Mouse (Mus musculus) ovary, postnatal 10 days (tissue): ENCODE results near the gene Slc6a17.

Source experiments
- DNase-seq: peaks from one replicate; pipeline ENCODE4 v3.0.0; 2022; ENCODE audit warnings: low spot score

Gene Slc6a17

DNA sequence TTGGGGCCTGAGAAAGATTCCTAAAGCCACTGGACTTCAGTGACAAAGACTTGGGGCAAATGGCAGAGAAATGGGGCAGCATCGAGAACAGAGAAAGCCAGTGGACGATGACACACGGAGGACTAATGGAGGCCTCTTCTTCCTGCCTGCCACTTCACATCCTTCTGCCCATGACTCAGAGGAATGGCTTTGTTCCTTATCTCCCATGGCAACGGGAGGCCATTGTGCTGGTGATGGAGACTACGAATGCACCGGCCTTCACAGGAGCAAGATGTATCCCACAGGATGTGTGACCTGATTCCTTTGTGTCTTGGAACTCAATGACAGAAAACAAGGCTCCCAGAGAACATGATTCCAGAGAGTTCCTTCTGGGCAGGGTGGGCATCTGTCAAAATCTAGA, 6.7 kb upstream of the Slc6a17 start:
- no peak for DNase-seq

DNA sequence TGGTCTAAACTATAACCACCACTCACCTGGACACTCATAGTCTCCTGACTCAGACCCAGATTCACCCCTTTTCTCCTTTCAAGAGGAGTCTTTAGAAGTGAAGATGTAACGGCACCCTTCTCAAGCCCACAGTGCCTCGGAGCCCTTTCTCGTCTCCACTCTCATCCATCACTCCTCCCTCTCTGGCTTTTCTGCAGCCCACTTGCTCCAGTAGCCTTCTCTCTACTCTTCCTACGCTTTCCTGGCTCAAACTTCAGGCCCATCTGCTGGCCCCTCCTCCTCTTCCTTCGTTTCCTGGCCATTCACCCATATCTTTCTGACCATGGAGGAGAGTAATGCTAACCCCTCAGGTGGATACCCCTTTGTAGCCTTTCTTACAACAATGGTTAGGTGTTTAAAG, 3.1 kb upstream of the Slc6a17 start:
- DNase-seq: no peak

DNA sequence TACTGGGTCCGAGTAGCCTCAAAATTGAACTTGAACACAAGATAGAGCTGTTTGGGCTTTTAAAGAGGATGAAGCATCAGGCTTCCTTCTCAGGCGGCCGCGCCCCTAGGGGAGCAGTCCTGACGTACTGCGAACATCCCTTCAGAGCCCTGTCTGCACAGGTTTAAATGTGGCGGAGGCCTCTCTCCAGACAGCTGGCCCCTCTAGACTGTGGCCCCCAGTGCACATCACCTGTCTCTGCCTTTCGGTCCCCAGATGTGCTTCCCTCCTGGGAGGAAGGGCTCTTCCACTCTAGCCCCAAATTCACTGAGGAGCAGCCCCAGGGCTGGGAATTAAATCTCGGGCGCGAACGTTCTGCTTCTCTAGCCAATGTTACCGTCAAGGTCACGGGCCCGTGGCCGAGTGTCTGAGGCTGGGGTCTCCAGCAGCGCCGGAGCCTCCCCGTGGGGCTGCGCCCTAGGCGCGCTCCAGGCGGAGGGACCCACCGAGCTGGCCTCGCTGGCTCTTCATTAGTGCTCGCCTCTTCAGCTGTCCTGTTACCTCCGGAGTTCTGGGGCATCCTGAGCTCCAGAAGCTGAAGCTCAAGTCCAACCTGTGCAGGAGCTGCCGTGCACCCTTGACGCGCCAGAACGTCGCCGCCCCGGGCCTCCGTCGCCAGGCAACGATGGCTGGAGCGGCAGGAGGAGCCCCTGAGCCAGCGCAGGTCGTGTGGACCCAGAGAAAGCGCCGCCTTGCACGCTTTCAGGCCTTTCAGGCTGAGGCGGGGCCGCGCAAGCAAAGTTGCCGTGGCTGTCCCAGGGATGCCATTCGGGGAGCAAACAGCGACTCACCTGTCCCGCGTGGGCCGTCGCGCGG, 815 bp downstream of the Slc6a17 start:
- DNase-seq: no peak

DNA sequence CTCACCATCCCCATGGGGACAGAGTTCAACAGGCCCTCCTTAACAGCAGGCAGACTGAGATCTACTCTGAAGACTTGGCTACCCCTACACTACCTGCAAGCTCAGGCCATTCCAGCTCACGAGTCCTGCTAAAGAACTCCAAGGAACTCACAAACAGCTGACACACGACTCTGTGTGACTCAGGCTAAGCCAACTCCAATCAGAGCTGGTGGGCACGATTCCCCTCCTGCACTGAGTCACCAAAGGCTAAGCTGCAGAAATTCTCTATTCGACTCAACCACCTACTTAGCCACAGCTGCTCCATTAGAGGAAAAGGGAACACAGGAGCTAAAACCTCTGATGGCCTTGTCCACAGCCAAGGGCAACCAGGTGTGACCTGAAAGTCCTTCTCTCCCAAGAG, 1.8 kb downstream of the Slc6a17 start:
- DNase-seq: no peak

DNA sequence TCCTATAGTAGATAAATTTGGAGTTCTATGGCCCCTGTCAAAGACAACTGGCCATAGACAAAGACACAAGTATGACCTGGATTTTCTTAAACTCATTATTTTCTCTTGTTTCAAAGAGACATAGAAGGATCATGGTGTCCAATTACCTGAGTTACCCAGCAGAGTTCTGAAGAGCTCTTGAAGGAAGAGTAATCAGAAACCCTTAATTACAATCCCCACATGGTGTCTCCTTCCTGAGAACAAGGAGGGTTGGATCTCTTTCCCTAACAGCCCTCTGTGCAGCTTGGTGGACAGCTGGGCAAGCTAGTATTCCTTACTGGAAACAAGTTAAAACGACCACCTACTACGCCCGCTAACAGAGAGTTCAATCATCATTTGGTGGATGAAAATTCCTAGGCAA, 6.4 kb downstream of the Slc6a17 start:
- no peak for DNase-seq

DNA sequence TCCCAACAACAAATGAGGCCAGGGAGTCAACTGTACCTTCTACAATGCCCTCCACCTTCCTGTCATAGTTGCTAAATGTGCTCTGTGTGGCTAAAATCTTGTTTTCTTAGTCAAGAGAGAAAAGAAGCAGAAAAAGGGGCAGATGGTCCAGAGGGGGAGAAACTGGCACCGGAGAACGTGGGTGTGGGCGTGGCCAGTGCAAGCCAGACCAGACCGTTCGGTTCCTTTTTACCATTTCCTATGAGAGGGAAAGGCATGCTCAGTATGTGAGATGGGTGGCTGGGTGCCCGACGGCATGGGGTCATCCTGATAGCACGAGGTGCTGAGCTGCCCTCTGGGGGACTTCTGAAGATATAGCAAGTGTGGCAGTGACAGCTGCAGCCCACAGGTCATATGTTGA, 9.1 kb downstream of the Slc6a17 start:
- no peak for DNase-seq

DNA sequence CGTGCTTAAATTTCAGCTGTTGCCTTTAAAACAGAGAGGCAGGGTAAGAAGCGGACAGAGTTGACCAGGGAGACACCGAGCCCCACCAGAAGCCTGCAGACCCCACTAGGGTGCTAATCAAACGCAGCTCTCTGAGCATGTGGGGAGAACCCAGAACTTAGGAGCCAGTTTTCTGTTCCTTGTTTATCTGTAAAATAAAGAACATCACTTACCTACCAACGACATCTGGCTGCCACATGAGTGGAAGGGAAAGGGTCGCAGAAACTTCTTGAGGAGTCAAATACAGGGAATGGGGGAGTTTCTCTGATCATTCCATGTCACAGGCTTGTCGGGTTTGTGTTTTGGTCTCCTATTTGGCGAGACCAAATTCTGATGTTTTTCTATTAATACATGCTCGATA, 9.9 kb downstream of the Slc6a17 start:
- DNase-seq: no peak

DNA sequence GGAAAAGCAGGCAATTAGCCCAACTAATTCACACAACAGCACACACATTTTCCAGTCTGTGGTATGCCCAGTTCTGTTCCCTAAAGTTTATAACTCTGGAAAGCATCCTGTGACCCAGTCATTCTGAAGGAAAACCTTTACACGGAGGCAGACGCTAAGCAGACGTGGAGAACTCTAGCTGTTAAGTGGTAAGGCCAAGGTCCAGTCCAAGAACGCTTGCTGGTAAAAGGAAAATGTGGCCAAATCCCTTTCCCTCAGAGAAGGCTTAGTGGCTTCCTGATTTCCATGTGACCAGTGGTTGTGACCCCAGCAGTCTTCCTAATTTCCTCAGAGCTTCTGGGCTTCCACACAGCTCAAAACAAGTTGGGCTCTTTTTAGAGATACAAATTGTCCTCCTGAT, 11.3 kb downstream of the Slc6a17 start:
- no peak for DNase-seq

DNA sequence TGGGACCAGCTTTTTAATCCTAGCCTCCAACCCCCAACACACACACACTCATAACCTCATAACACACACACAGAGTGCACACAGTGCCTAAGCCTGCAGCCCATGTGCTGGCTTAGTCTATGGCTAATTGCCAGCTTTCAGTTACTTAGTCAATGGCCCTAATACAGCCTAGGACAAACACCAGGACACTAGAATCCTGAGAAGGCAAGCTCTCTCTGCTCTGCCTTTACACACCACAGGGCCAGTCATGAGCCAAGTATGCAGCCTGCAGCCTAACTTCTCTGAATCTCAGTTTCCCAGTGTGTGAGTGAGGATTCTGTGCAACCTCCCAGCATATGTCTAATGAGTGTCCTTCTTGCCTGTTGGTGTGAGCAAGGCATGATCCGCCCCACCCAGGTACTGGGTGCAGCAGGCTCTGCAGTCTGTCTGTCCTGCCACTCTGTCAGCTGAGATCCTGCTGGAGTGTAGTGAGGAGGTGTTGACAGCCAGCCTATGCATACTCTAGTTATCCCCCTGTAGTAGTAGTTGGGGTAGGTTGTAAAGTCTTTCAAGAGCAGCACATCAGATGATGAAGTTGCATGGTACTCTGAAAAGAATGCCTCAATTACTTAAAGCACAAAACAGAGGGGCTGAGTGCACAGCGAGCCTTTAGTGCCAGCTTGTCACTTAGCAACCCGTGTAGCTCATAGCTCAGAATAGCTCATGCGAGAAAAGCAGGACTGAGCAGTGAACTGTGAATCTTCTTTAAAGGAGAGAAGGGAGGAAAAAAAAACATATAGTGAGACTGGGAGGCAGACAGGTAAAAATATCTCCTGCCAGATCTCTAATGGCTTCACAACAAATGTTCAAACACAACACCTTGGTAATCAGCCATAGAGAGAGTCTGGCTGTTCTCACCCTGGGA, 12.1 kb downstream of the Slc6a17 start:
- no peak for DNase-seq

DNA sequence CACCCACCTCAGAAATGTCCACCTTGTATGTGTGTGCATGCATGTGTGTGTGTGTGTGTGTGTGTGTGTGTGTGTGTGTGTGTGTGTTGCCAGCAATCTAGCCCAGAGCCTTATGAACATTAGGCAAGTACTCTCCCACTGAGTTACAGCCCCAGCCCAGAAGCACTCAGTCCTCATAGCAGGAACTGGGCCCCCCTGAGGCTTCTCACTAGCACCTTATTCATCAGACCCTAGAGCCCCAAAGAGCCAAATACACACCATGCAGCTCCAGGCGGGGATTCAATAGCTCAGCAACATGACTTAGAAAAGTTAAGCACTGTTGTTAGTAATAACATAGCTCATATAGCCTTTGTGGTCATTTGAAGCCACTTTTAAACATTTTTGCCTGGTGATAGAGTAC, 13.3 kb downstream of the Slc6a17 start:
- DNase-seq: no peak

DNA sequence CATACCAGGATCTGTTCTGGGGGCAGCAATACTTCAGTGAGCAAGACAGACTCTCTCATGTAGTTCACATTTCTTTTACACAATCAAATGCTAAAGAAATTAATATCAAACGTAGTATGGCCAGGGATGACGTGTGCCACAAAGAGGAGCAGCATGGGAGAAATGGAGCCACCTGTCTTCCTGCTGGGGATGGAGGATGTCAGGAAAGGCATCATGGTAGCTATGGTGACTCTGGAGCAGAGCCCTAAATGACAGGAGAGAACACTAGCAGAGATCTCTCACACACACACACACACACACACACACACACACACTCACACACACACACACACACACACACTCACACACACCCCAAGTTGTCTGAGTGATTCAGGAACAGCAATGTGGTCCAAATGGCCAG, 14.1 kb downstream of the Slc6a17 start:
- DNase-seq: no peak

DNA sequence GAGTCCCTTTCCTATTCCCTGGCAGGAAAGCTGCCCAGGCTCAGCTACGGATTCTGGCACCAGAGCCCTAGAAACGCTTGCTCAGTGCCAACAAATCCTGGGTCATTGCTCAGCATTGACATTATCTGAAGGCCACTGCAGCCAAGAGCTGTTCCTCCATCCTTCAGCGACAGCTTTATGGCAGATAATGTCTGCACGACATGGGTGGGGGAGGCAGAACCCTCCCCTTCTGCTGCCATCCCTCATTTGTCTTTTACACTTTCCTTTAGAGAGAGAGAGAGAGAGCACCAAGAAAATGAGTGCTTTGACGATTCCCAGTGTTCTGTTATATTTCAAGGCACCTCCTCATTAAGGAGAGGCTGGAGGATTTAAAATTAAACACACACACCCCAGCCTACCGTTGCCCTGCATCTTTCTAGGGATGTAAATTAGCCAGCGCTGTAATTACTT, 16.1 kb downstream of the Slc6a17 start:
- no peak for DNase-seq

DNA sequence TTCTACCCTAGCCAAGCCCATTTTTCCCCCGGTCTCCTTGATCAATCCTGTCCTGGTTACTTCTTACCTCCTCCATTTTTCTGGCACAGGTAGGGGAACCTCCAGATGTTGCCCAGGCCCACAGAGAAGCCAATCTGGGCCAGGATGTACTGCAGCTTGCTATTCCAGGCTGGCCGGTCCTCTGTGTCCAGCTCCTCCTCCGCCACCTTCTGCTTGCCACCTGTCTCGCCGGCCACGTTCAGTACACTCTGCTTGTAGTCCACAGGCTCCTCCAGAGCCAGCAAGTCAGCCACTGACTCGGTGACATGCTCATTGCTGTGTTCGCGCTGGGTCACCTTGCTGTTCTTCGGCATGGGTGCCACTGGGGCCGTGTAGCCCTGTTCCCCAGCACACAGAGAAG, 17.5 kb downstream of the Slc6a17 start:
- no peak for DNase-seq

DNA sequence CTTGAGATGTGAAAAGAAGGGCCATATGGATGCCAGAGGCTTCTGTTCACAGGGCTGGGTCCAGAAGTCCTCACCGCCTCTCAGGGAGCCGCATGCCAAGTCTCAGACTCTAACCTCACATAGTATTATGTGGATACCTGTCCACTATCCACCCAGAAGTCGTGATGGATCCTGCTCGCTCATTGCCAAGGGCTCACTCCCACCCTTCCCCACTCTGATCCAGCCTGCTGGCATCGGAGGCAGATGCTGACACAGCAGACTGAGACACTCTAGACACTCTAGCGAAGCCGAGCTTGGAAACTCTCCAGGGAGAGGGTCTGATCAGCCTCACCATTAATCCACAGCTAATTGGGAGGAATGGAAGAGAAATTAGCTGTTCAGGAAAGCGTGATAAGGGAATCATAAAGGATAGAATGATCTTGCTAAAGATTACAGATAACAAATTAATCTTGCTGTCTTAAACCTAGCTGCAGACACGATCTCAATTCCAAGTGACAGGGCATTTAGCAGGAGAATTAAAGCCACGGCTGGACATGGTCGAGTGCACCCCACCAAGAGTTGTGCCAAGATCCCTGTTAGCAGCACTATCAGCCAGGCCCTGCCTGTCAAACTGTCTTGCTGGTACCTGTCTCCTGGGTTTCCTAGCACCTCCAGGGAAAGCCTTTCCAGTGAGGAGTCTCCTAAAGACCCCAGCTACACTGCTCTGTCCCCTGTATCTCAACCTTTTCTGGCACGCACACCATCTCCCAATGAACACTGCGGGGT, 21.6 kb downstream of the Slc6a17 start:
- DNase-seq: no peak

DNA sequence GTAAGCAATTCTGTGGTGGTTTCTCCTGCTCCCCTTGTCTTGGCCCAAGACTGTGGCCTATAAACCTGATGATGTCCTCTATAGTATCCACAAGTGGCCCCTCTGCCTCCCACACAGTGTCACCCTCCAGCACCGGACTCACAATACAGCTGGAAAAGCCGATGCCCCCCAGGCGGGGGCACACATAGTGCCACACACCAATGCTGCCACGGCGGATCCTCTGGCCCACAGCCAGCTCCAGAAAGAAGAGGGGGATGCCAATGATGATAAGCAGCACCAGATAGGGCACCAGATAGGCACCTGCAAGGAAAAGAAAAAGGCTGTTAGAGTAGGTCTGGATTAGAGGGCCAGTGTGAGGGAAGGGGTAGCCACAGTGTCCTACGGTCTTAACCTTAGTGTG, 22.3 kb downstream of the Slc6a17 start:
- DNase-seq: no peak

DNA sequence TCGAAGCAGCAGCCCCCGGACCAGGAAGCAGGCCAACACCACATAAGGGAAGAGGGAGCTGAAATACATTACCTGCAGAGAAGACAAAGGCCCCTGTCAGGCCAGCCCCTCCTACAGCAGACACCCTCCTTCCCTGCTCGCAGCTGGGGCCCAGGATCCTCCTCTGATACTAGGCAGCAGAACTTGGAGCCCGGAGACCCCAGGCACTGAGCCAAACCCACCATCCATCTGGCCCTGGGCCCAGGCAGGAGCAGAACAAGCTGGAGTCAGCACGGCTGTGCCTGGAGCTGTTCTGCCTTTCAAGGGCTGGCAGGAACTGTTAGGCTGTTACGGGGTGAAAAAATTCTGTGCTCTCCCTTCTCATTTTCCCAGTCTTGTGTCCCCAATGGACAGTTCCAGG, 26.4 kb downstream of the Slc6a17 start:
- peak; percentile 60 for DNase-seq

DNA sequence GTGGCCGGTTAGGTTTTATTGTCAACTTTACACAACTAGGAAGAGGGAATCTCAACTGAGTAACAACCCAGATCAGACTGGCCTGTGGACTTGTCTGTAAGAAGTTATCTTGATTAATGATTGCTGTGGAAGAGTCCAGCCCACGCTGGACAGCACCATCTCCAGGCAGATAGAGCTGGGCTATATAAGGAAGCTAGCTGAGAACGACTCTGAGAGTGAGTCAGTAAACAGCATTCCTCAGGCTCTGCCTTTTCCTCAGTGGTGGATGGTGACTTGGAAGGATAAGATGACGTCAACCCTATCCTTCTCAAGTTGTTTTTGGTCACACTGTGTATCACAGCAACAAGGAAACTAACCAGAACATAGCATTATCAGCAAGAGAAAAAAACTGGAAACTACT, 29.2 kb downstream of the Slc6a17 start:
- DNase-seq: no peak

DNA sequence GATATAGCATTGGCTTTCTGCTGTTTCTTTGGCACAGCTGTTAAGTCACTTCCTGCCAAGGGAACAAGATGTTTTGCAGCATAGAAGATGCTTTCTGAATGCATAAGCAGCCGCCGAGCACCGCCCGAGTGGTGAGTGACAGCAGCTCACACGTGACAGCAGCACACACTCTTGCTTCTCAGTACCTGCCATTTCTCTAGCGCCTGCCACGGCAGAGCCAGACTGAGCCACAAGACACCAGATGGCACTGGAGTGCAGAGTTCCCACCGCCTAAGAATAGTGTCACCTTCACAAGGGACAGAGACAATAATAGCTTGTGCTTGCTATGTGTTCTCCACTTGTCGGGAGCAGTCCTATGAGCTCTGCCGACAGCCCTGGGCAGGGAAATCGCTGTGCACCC, 34.5 kb downstream of the Slc6a17 start:
- DNase-seq: no peak

DNA sequence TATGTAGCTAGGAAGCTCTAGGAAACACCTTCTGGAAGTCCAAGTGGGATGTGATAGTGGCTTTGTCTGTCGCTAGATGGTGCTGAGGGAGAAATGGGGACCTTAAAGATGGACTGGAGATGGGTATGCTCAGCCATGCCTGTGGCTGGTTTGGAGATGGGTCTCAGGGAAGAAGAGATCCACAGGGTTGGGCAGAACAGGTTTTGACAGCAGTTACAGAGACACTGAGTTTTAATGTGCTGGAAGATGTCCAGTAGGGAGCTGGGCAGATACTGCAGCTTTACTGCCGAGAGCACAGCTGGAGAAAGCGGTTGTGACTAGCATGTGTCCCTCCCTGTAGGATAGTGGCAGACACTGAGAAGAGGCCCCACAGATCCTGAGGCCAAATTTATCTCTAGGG, 37.2 kb downstream of the Slc6a17 start:
- no peak for DNase-seq

DNA sequence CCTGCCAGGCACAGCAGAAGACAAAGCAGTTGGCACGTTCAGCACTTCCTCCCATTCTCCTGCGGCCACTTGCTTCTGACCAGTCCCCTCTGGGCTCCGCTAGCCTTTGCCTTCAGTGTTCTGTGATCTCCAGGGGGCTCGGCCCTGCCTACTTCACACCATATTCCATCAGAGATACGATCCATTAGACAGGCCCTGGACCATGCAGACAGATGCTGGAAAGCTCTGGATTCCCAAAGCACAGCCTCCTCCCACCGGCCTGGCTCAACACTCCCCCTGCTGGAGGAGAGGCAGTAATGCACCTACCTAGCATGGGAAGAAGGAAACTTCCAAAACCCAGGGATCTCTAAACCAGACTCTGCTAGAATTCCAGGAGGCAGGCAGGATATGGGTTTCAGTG, 45.6 kb downstream of the Slc6a17 start:
- no peak for DNase-seq

DNA sequence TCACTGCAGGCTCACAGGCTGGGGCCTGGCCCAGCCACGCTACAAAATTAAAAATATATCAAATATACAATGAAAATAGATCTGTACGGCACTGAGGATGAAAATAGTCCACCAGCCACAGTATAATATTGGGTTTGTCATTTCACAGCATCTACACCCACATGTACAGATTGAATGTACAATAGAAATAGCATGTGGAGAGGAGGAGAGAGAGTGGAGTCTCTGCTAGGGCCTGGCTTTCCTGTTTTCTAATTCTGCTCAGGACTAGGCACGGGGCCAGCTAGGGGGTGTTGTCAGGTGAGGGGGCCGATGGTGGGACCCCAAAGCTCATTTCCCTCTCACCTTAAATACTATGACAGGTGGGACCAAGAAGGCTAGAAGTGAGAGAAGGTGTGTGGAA, 48.8 kb downstream of the Slc6a17 start:
- DNase-seq: no peak

DNA sequence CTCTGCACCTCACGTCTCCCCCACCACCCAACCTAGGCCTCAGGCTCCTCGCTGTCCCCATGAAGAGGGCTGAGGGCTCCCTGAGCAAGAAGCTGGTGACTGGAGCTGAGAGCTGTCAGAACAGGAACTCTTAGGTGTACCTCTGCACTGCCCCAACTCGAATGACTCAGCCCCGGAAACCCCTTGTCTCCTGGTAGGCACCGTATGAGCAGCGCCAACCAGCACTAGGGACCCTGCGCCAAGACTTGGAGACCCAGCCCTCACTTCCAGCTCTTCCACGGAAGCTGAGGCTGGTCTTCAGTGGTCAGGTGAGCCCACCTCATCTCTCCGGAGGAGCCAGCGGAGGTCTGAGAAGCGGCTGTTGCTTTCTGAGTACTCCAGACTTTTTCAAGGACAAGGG, 49.7 kb downstream of the Slc6a17 start:
- no peak for DNase-seq

DNA sequence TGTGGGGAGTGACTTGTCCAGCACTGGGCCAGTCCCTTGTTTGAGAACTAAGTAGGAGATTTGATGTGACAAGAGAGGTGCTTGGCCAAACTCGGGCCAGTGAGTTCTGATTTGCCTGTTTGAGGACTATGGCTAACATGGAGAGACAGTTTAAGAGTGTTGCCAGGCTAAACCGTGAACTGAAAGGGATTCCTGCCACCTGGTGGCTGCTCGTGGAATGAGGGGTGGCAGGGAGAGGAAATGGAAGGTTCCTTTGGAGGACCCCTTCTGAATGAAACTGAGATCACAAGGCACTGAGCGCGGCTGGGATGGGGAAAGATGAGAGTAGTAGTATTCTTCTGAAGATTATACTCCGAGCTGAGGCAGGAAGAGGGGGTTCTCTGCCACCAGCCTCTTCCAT, 51.2 kb downstream of the Slc6a17 start:
- DNase-seq: peak; percentile 60
